ENCODE assay signal across 21 mouse cellular contexts in genomic region chr7:19012882-19013281, GRCm38 (mm10). TPM values are rescaled to one million over a fixed set of nuclear protein-coding genes. Genes with fewer than 3 reads are reported as not detected.
DNase-seq lines count a peak whose midpoint lies in the region; ATAC-seq and TF ChIP-seq lines count a peak whose summit lies in the region.
"Had no signal": no experiment of that assay in that cellular context is flagged by ENCODE, and none has a peak within 500 bp of the region (broad histone marks: within the 10 kb centered on the region; RNA-seq: fewer than 3 reads in every experiment).

No protein-coding gene starts in this region.

- H3K27ac ChIP-seq in embryonic facial prominence, embryonic 12.5 days, result no peak overlapping the region
- no peak overlapping the region for H3K27ac ChIP-seq in embryonic facial prominence, embryonic 10.5 days (replicated peaks)
- H3K27ac ChIP-seq in liver, embryonic 11.5 days (ENCODE audit: low read depth, low read length), result no peak overlapping the region
- no peak overlapping the region for H3K27ac ChIP-seq in left cerebral cortex, adult 2 months
- H3K27ac ChIP-seq: forebrain, embryonic 13.5 days had no signal

- TF ChIP-seq CTCF in left cerebral cortex, adult 2 months (IDR thresholded peaks at IDR 0.05), result no peak

- DNase-seq in embryonic facial prominence, embryonic 10.5 days (ENCODE audit: low spot score), result no peak
- DNase-seq in testis, postnatal 10 days (ENCODE audit: low spot score), result peak; percentile 78
- DNase-seq in testis, postnatal 14 days (ENCODE audit: low spot score), result no peak
- no peak for DNase-seq in liver, embryonic 11.5 days (ENCODE audit: low spot score)
- peak; percentile 85 for DNase-seq in yolk sac, embryonic 10.5 days (ENCODE audit: low spot score)
- no peak for DNase-seq in thymus, postnatal 36 days
- no peak for DNase-seq in left cerebral cortex, adult 2 months (ENCODE audit: extremely low spot score in 1 of 2, low spot score in 2 of 2)
- DNase-seq: retina, postnatal 1 day; thymus, postnatal 4 days had no signal

- 0 out of 2 replicates have a peak overlapping the region, but pooled peaks have one; percentile 66 for H3K4me2 ChIP-seq in embryonic facial prominence, embryonic 12.5 days (replicated peaks)
- peak overlapping the region; percentile 75 for H3K4me2 ChIP-seq in liver, embryonic 11.5 days

- no peaks in the 10 kb centered on the region for H3K27me3 ChIP-seq in embryonic facial prominence, embryonic 12.5 days
- no peaks in the 10 kb centered on the region for H3K27me3 ChIP-seq in embryonic facial prominence, embryonic 10.5 days (replicated peaks; ENCODE audit: low read depth, poor library complexity, severe bottlenecking)
- H3K27me3 ChIP-seq in liver, embryonic 11.5 days (replicated peaks; ENCODE audit: control insufficient read depth, insufficient read depth, low read length), result no peaks in the 10 kb centered on the region
- H3K27me3 ChIP-seq: forebrain, embryonic 13.5 days had no signal

- ATAC-seq in embryonic facial prominence, embryonic 12.5 days (ENCODE audit: insufficient number of reproducible peaks, insufficient read depth, low FRiP score, low TSS enrichment), result no peak
- ATAC-seq in liver, embryonic 11.5 days (replicated peaks; ENCODE audit: low FRiP score), result peak; percentile 55

- peaks cover 14% of the 10 kb centered on the region for H3K4me1 ChIP-seq in embryonic facial prominence, embryonic 12.5 days
- H3K4me1 ChIP-seq in embryonic facial prominence, embryonic 10.5 days, result peaks cover 23% of the 10 kb centered on the region
- H3K4me1 ChIP-seq in liver, embryonic 11.5 days (replicated peaks; ENCODE audit: control insufficient read depth, insufficient read depth, low read length), result peaks cover 12% of the 10 kb centered on the region

- no peaks in the 10 kb centered on the region for H3K9me3 ChIP-seq in embryonic facial prominence, embryonic 12.5 days
- H3K9me3 ChIP-seq in embryonic facial prominence, embryonic 10.5 days, result no peaks in the 10 kb centered on the region
- H3K9me3 ChIP-seq in liver, embryonic 11.5 days (ENCODE audit: control insufficient read depth, low read length), result no peaks in the 10 kb centered on the region
- H3K9me3 ChIP-seq: forebrain, embryonic 13.5 days; megakaryocyte, embryonic 14.5 days had no signal

- intact Hi-C loops in left cerebral cortex, adult 2 months (cut with DNase I), result no loop called here

- no peak overlapping the region for H3K9ac ChIP-seq in embryonic facial prominence, embryonic 12.5 days
- no peak overlapping the region for H3K9ac ChIP-seq in liver, embryonic 11.5 days (ENCODE audit: low read depth, low read length)

- H3K36me3 ChIP-seq in embryonic facial prominence, embryonic 12.5 days, result peaks cover 3% of the 10 kb centered on the region
- H3K36me3 ChIP-seq in embryonic facial prominence, embryonic 10.5 days (replicated peaks), result peaks cover 2% of the 10 kb centered on the region; the same call in 1 of the 2 replicates
- H3K36me3 ChIP-seq in liver, embryonic 11.5 days (ENCODE audit: control insufficient read depth, insufficient read depth, low read length), result no peaks in the 10 kb centered on the region

- no peak overlapping the region for H3K4me3 ChIP-seq in embryonic facial prominence, embryonic 12.5 days
- no peak overlapping the region for H3K4me3 ChIP-seq in embryonic facial prominence, embryonic 10.5 days
- no peak overlapping the region for H3K4me3 ChIP-seq in liver, embryonic 11.5 days (ENCODE audit: low read depth, low read length)
- H3K4me3 ChIP-seq in left cerebral cortex, adult 2 months, result no peak overlapping the region

- WGBS in embryonic facial prominence, embryonic 12.5 days, result 31% methylated on average over 2 of the region's 2 CpGs
- 33% methylated on average over 2 of the region's 2 CpGs for WGBS in embryonic facial prominence, embryonic 10.5 days
- 33% methylated on average over 2 of the region's 2 CpGs for WGBS in liver, embryonic 11.5 days

RNA-seq across cellular contexts. Expression of gene Irf2bp1, which starts 9.0 kb away (rescaled TPM):
- 47.1 and 48.6 TPM in 2 replicates for polyA plus RNA-seq in embryonic facial prominence, embryonic 12.5 days (2016; fragmentation: Nextera tagmentation; extraction: Ambion mirVana)
- 25.0 and 25.7 TPM in 2 replicates for polyA plus RNA-seq in embryonic facial prominence, embryonic 10.5 days (2016; fragmentation: Nextera tagmentation; extraction: Ambion mirVana)
- 23.3 and 24.9 TPM in 2 replicates for polyA plus RNA-seq in liver, embryonic 11.5 days (2014; fragmentation: Nextera tagmentation; extraction: Ambion mirVana)
- total RNA-seq in left cerebral cortex, adult 2 months (2021), result 10 to 100 TPM; 47.7 to 49.2 TPM

RNA-seq across cellular contexts. Expression of gene Foxa3, which starts 10.5 kb away (rescaled TPM):
- polyA plus RNA-seq in embryonic facial prominence, embryonic 12.5 days (2016; fragmentation: Nextera tagmentation; extraction: Ambion mirVana), result 0.13 and 0.18 TPM in 2 replicates
- not detected in 2 replicates for polyA plus RNA-seq in embryonic facial prominence, embryonic 10.5 days (2016; fragmentation: Nextera tagmentation; extraction: Ambion mirVana)
- 29.7 and 32.0 TPM in 2 replicates for polyA plus RNA-seq in liver, embryonic 11.5 days (2014; fragmentation: Nextera tagmentation; extraction: Ambion mirVana)
- total RNA-seq in left cerebral cortex, adult 2 months (2021), result not detected
- total RNA-seq: heart, postnatal 4 days; layer of hippocampus, adult 18-20 months; left cerebral cortex, postnatal 10 days; MEL had no signal
- polyA plus RNA-seq: embryonic facial prominence, embryonic 11.5 days; forebrain, embryonic 13.5 days; neural tube, embryonic 14.5 days had no signal

RNA-seq across cellular contexts. Expression of gene Sympk, which starts 11.3 kb away (rescaled TPM):
- polyA plus RNA-seq in embryonic facial prominence, embryonic 12.5 days (2016; fragmentation: Nextera tagmentation; extraction: Ambion mirVana), result 51.8 and 56.5 TPM in 2 replicates
- 43.4 and 45.2 TPM in 2 replicates for polyA plus RNA-seq in embryonic facial prominence, embryonic 10.5 days (2016; fragmentation: Nextera tagmentation; extraction: Ambion mirVana)
- polyA plus RNA-seq in liver, embryonic 11.5 days (2014; fragmentation: Nextera tagmentation; extraction: Ambion mirVana), result 26.3 and 28.4 TPM in 2 replicates
- total RNA-seq in left cerebral cortex, adult 2 months (2021), result 100 to 1,000 TPM; 126 to 133 TPM

RNA-seq across cellular contexts. Expression of gene Mypop, which starts 21.8 kb away (rescaled TPM):
- polyA plus RNA-seq in embryonic facial prominence, embryonic 12.5 days (2016; fragmentation: Nextera tagmentation; extraction: Ambion mirVana), result 7.7 and 9.8 TPM in 2 replicates
- polyA plus RNA-seq in embryonic facial prominence, embryonic 10.5 days (2016; fragmentation: Nextera tagmentation; extraction: Ambion mirVana), result 4.0 and 4.1 TPM in 2 replicates
- 1.5 and 2.2 TPM in 2 replicates for polyA plus RNA-seq in liver, embryonic 11.5 days (2014; fragmentation: Nextera tagmentation; extraction: Ambion mirVana)
- 10 to 100 TPM; 50.6 to 61.2 TPM for total RNA-seq in left cerebral cortex, adult 2 months (2021)

RNA-seq across cellular contexts. Expression of gene Nanos2, which starts 25.7 kb away (rescaled TPM):
- not detected in 2 replicates for polyA plus RNA-seq in embryonic facial prominence, embryonic 12.5 days (2016; fragmentation: Nextera tagmentation; extraction: Ambion mirVana)
- polyA plus RNA-seq in embryonic facial prominence, embryonic 10.5 days (2016; fragmentation: Nextera tagmentation; extraction: Ambion mirVana), result not detected in 2 replicates
- polyA plus RNA-seq in liver, embryonic 11.5 days (2014; fragmentation: Nextera tagmentation; extraction: Ambion mirVana), result not detected in 2 replicates
- total RNA-seq in left cerebral cortex, adult 2 months (2021), result under 1 TPM; 0.51 to 0.86 TPM
- total RNA-seq: gastrocnemius, postnatal 10 days; MEL had no signal
- polyA plus RNA-seq: C2C12; embryonic facial prominence, embryonic 11.5 days; intestine, embryonic 14.5 days had no signal

Comparison
In these comparisons a context has a peak if more than half of its experiments do, and no peak if none do; other contexts are left out.
1. DNase-seq: peak in testis, postnatal 10 days (single experiment) and yolk sac, embryonic 10.5 days (single experiment); none in embryonic facial prominence, embryonic 10.5 days (single experiment), testis, postnatal 14 days (single experiment), liver, embryonic 11.5 days (single experiment), thymus, postnatal 36 days (0 of 2) and left cerebral cortex, adult 2 months (0 of 2).
2. RNA of gene Foxa3, which starts 10.5 kb away (polyA plus RNA-seq): 29.7 to 32.0 TPM in liver, embryonic 11.5 days; 0.13 to 0.18 TPM in embryonic facial prominence, embryonic 12.5 days and not detected in embryonic facial prominence, embryonic 10.5 days; every median in the first group is over 10 times any median in the second.